Mouse (Mus musculus) MEL (cell line): ENCODE measurements around the gene Pid1. TPM values are rescaled to one million over a fixed set of nuclear protein-coding genes. Genes with fewer than 3 reads are reported as not detected.

Source experiments
- DNase-seq: peaks from one replicate; pipeline ENCODE4 v3.0.0; 2011; ENCODE audit warnings: low read depth, low spot score
- H3K27ac ChIP-seq: 2 replicates; pipeline ENCODE4 v1.5.1; 2012; ENCODE audit warnings: low read depth, mild to moderate bottlenecking, control low read depth, low read length, moderate library complexity; ENCODE audit not compliant: control insufficient read depth
- H3K27me3 ChIP-seq, 2 experiments: fragments of 150-350 bp in 1 of 2; sonication (generic) in 1 of 2; 2 replicates each; pipeline ENCODE4 v1.6.1; 2012; ENCODE audit warnings: low read length in 2 of 2, mild to moderate bottlenecking in 2 of 2, improper control_type of control experiment in 1 of 2, moderate library complexity in 1 of 2; ENCODE audit not compliant: insufficient read depth in 2 of 2, control insufficient read depth in 1 of 2
- H3K36me3 ChIP-seq, 2 experiments: 2 replicates each; pipeline ENCODE4 v1.6.1; 2012 to 2014; ENCODE audit warnings: low read length in 2 of 2, improper control_type of control experiment in 1 of 2, inconsistent platforms in 1 of 2, mild to moderate bottlenecking in 1 of 2; ENCODE audit not compliant: insufficient read depth in 2 of 2, control insufficient read depth in 1 of 2
- H3K4me1 ChIP-seq, 2 experiments: fragments of 150-350 bp in 1 of 2; sonication (generic) in 1 of 2; 2 replicates each; pipeline ENCODE4 v1.6.1; 2012; ENCODE audit warnings: low read length in 2 of 2, improper control_type of control experiment in 1 of 2, mild to moderate bottlenecking in 1 of 2; ENCODE audit not compliant: insufficient read depth in 2 of 2, control insufficient read depth in 1 of 2
- H3K4me3 ChIP-seq, 2 experiments: fragments of 150-350 bp in 1 of 2; sonication (generic) in 1 of 2; 2 replicates each; pipeline ENCODE4 v1.5.1; 2012; ENCODE audit warnings: low read depth in 2 of 2, low read length in 2 of 2, mild to moderate bottlenecking in 2 of 2, moderate library complexity in 2 of 2, control low read depth in 1 of 2, improper control_type of control experiment in 1 of 2; ENCODE audit not compliant: control insufficient read depth in 1 of 2, insufficient read depth in 1 of 2
- H3K79me2 ChIP-seq: 2 replicates; pipeline ENCODE4 v1.6.1; 2012; ENCODE audit warnings: mild to moderate bottlenecking, low read length, moderate library complexity; ENCODE audit not compliant: control insufficient read depth, poor library complexity, insufficient read depth
- H3K9ac ChIP-seq: 2 replicates; pipeline ENCODE4 v1.6.1; 2012; ENCODE audit warnings: low read depth, mild to moderate bottlenecking, control low read depth, low read length, moderate library complexity; ENCODE audit not compliant: control insufficient read depth, poor library complexity, severe bottlenecking
- H3K9me3 ChIP-seq: fragments of 150-350 bp; sonication (generic); replicated peaks from 2 replicates; pipeline ENCODE4 v1.6.1; 2012; ENCODE audit warnings: mild to moderate bottlenecking, low read length, improper control_type of control experiment, moderate library complexity; ENCODE audit not compliant: insufficient read depth
- CHD1 ChIP-seq: IDR thresholded peaks from 2 replicates; pipeline ENCODE4 v1.6.1; 2012; ENCODE audit warnings: low read depth, mild to moderate bottlenecking, inconsistent platforms, low read length, improper control_type of control experiment
- CHD2 ChIP-seq: IDR thresholded peaks from 2 replicates; pipeline ENCODE4 v1.6.1; 2011; ENCODE audit warnings: low read length, improper control_type of control experiment
- E2F4 ChIP-seq: IDR thresholded peaks from 2 replicates; pipeline ENCODE4 v1.6.1; 2011; ENCODE audit warnings: low read depth, low read length, improper control_type of control experiment, borderline replicate concordance
- GABPA ChIP-seq: IDR thresholded peaks from 2 replicates; pipeline ENCODE4 v1.6.1; 2012; ENCODE audit warnings: low read depth, mild to moderate bottlenecking, inconsistent platforms, low read length, improper control_type of control experiment, moderate library complexity
- GATA1 ChIP-seq: IDR thresholded peaks from 2 replicates; pipeline ENCODE4 v1.6.1; 2011; ENCODE audit warnings: low read depth, low read length, improper control_type of control experiment
- MAZ ChIP-seq: IDR thresholded peaks from 2 replicates; pipeline ENCODE4 v1.6.1; 2012; ENCODE audit warnings: low read depth, mild to moderate bottlenecking, inconsistent platforms, low read length, improper control_type of control experiment
- MXI1 ChIP-seq: IDR thresholded peaks from 2 replicates; pipeline ENCODE4 v1.6.1; 2011; ENCODE audit warnings: mild to moderate bottlenecking, low read depth, low read length, improper control_type of control experiment
- MYB ChIP-seq: IDR thresholded peaks from 2 replicates; pipeline ENCODE4 v1.6.1; 2011; ENCODE audit warnings: mild to moderate bottlenecking, low read depth, low read length, improper control_type of control experiment
- NELFE ChIP-seq: IDR thresholded peaks from 2 replicates; pipeline ENCODE4 v1.6.1; 2011; ENCODE audit warnings: low read depth, low read length, improper control_type of control experiment
- NRF1 ChIP-seq: IDR thresholded peaks from 2 replicates; pipeline ENCODE4 v1.6.1; 2014; ENCODE audit warnings: low read depth, mild to moderate bottlenecking, inconsistent platforms, low read length, improper control_type of control experiment, moderate library complexity; ENCODE audit not compliant: poor library complexity, insufficient read depth, severe bottlenecking
- POLR2A ChIP-seq, 2 experiments: IDR thresholded peaks; 2 replicates each; pipeline ENCODE4 v1.6.1; 2011 to 2012; ENCODE audit warnings: low read length in 2 of 2, mild to moderate bottlenecking in 2 of 2, control low read depth in 1 of 2, improper control_type of control experiment in 1 of 2, low read depth in 1 of 2, moderate library complexity in 1 of 2; ENCODE audit not compliant: control insufficient read depth in 1 of 2, insufficient read depth in 1 of 2, poor library complexity in 1 of 2
- RAD21 ChIP-seq: IDR thresholded peaks from 2 replicates; pipeline ENCODE4 v1.6.1; 2011; ENCODE audit warnings: mild to moderate bottlenecking, low read depth, low read length, improper control_type of control experiment
- RCOR1 ChIP-seq: IDR thresholded peaks from 2 replicates; pipeline ENCODE4 v1.6.1; 2012; ENCODE audit warnings: low read depth, mild to moderate bottlenecking, inconsistent platforms, low read length, improper control_type of control experiment
- SIN3A ChIP-seq: IDR thresholded peaks from 2 replicates; pipeline ENCODE4 v1.6.1; 2012; ENCODE audit warnings: low read length, improper control_type of control experiment, inconsistent platforms
- TCF12 ChIP-seq: IDR thresholded peaks from 2 replicates; pipeline ENCODE4 v1.6.1; 2014; ENCODE audit warnings: low read depth, mild to moderate bottlenecking, inconsistent platforms, low read length, improper control_type of control experiment, moderate library complexity
- UBTF ChIP-seq: IDR thresholded peaks from 2 replicates; pipeline ENCODE4 v1.6.1; 2012; ENCODE audit warnings: low read depth, mild to moderate bottlenecking, inconsistent platforms, low read length, improper control_type of control experiment, moderate library complexity, borderline replicate concordance; ENCODE audit not compliant: insufficient read depth
- USF1 ChIP-seq: IDR thresholded peaks from 2 replicates; pipeline ENCODE4 v1.6.1; 2014; ENCODE audit warnings: low read depth, mild to moderate bottlenecking, inconsistent platforms, low read length, improper control_type of control experiment, moderate library complexity
- USF2 ChIP-seq, 2 experiments: IDR thresholded peaks; 2 replicates each; pipeline ENCODE4 v1.6.1; 2011 to 2012; ENCODE audit warnings: improper control_type of control experiment in 2 of 2, low read length in 2 of 2, borderline replicate concordance in 1 of 2, inconsistent platforms in 1 of 2, low read depth in 1 of 2, mild to moderate bottlenecking in 1 of 2; ENCODE audit not compliant: insufficient read depth in 1 of 2
- ZKSCAN1 ChIP-seq: IDR thresholded peaks from 2 replicates; pipeline ENCODE4 v1.6.1; 2012; ENCODE audit warnings: low read depth, mild to moderate bottlenecking, inconsistent platforms, low read length, improper control_type of control experiment, moderate library complexity
- ZMIZ1 ChIP-seq: IDR thresholded peaks from 2 replicates; pipeline ENCODE4 v1.6.1; 2012; ENCODE audit warnings: low read depth, mild to moderate bottlenecking, inconsistent platforms, low read length, improper control_type of control experiment, moderate library complexity
- polyA plus RNA-seq, 2 experiments: library from polyadenylated mRNA; stranded (reverse) in 1 of 2; unstranded in 1 of 2; fragments of >175 nt in 1 of 2; fragments of >200 nt in 1 of 2; gene quantifications; 2 replicates each; pipeline versions ENCODE4 v1.2.1 to v1.2.4; 2012; ENCODE audit warnings: low replicate concordance in 2 of 2, low read depth in 1 of 2; ENCODE audit not compliant: insufficient read length in 2 of 2, insufficient read depth in 1 of 2, missing spikeins in 1 of 2
- total RNA-seq: library from RNA; depleted of rRNA; stranded (reverse); fragments of 300-350 nt; gene quantifications from 2 replicates; pipeline ENCODE4 v1.2.3, GENCODE M21; 2012

The Pid1 gene
- total and polyA plus RNA-seq, 3 experiments = not detected

DNA sequence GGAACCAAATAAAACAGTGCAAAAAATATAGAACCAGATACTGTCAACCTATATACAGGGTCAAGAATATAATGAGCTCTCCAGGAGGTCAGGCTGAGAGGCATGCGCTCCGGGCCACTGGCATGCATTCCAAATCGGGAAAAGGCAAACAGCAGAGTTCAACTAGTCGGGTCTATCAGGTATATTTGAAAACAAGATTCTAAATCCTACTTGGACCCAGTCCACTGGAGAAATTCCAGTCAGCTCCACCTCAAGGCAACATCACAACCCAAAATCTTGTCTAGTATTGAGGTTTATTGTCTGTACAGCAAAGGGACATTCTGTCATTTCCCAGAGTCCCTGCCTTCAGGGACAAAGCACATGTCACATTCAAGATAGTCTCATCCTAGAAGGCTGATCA is 91.0 kb downstream of the Pid1 start:
- Histone ChIP-seq H3K27ac (no peak overlapping the region), H3K79me2 (no peaks in the 10 kb centered on the region), H3K9me3 (no peaks in the 10 kb centered on the region), H3K4me1 (no peaks in the 10 kb centered on the region), H3K36me3 (no peaks in the 10 kb centered on the region), H3K4me3 (no peak overlapping the region), H3K9ac (no peak overlapping the region), H3K27me3 (no peaks in the 10 kb centered on the region)
- DNase-seq = no peak
- TF ChIP-seq UBTF = no peak
- TF ChIP-seq SIN3A = no peak
- no peak for TF ChIP-seq TCF12
- TF ChIP-seq CHD2 = no peak
- TF ChIP-seq USF1 = no peak
- TF ChIP-seq MAZ = no peak
- no peak for TF ChIP-seq NRF1
- TF ChIP-seq CHD1 = no peak

GRCm38 (mm10) chr1:84271712-84272200 is 92.2 kb downstream of the Pid1 start:
- TF ChIP-seq RAD21 (no peak), MAZ (no peak), USF1 (no peak), MXI1 (no peak)
- Histone ChIP-seq H3K27ac (no peak overlapping the region), H3K9ac (no peak overlapping the region), H3K79me2 (no peaks in the 10 kb centered on the region), H3K36me3 (no peaks in the 10 kb centered on the region), H3K27me3 (no peaks in the 10 kb centered on the region), H3K4me1 (no peaks in the 10 kb centered on the region), H3K9me3 (no peaks in the 10 kb centered on the region), H3K4me3 (no peak overlapping the region)
- DNase-seq = no peak

- TF ChIP-seq USF1 = no peak
- no peak for TF ChIP-seq MAZ
- no peak for TF ChIP-seq ZMIZ1
- TF ChIP-seq GABPA = no peak
- no peak for TF ChIP-seq CHD1
- TF ChIP-seq GATA1 = no peak
- TF ChIP-seq NELFE = no peak
- TF ChIP-seq USF2 (IDR thresholded peaks at IDR 0.05; ENCODE audit: borderline replicate concordance in 1 of 2, insufficient read depth in 1 of 2, low read depth in 1 of 2, low read length in 2 of 2) = no peak
- no peak for TF ChIP-seq MXI1
- TF ChIP-seq POLR2A (IDR thresholded peaks at IDR 0.05; ENCODE audit: control insufficient read depth in 1 of 2, insufficient read depth in 1 of 2, low read depth in 1 of 2, low read length in 2 of 2, poor library complexity in 1 of 2) = no peak
- no peak for TF ChIP-seq RCOR1
- TF ChIP-seq E2F4 = no peak
- TF ChIP-seq NRF1 = no peak
- TF ChIP-seq MYB = no peak
- no peak for TF ChIP-seq ZKSCAN1
- Histone ChIP-seq H3K27me3 (no peaks in the 10 kb centered on the region), H3K9me3 (no peaks in the 10 kb centered on the region)
Observed at GRCm38 (mm10) chr1:84257656-84258055, 106.3 kb downstream of the Pid1 start.

More at GRCm38 (mm10) chr1:84257656-84258055, 106.3 kb downstream of the Pid1 start:
- Histone ChIP-seq H3K36me3 (no peaks in the 10 kb centered on the region), H3K4me3 (no peak overlapping the region), H3K9ac (no peak overlapping the region), H3K27ac (no peak overlapping the region), H3K79me2 (no peaks in the 10 kb centered on the region), H3K4me1 (no peaks in the 10 kb centered on the region)
- DNase-seq = no peak
